Mouse (Mus musculus) spleen, adult 10 weeks (tissue): ENCODE results near the gene Nkx3-2. TPM values are rescaled to one million over a fixed set of nuclear protein-coding genes. Genes with fewer than 3 reads are reported as not detected.

Source experiments
- polyA plus RNA-seq: library from polyadenylated mRNA; stranded (reverse); fragments of 350-450 nt; fragmentation: Illumina TruSeq; extraction: RNeasy Lipid Tissue Mini Kit (QIAGEN cat#74804); gene quantifications from one replicate; pipeline ENCODE4 v1.2.3, GENCODE M21; 2015; ENCODE audit warnings: low replicate concordance; ENCODE audit not compliant: insufficient read depth

Gene Nkx3-2
- not detected for polyA plus RNA-seq

GRCm38 (mm10) chr5:41763731-41764721 is at the start of gene Nkx3-2:
Gene Nkx3-2 (minus strand): TSS chr5:41764501.

Other genes with a start within 250 kb of the Nkx3-2 start
- gene Rab28, start 56.3 kb downstream of the Nkx3-2 start, polyA plus RNA-seq: 46.6 TPM
- gene Bod1l, start 79.8 kb upstream of the Nkx3-2 start, polyA plus RNA-seq: 36.5 TPM